10 mouse cellular contexts compared by ENCODE assay signal in genomic region chr2:152652901-152653620, GRCm38 (mm10). TPM values are rescaled to one million over a fixed set of nuclear protein-coding genes. Genes with fewer than 3 reads are reported as not detected.
DNase-seq lines count a peak whose midpoint lies in the region; ATAC-seq and TF ChIP-seq lines count a peak whose summit lies in the region.
"Had no signal": no experiment of that assay in that cellular context is flagged by ENCODE, and none has a peak within 500 bp of the region (broad histone marks: within the 10 kb centered on the region; RNA-seq: fewer than 3 reads in every experiment).

No protein-coding gene starts in this region.

- no peaks in the 10 kb centered on the region for H3K36me3 ChIP-seq in kidney, adult 2 months (ENCODE audit: control insufficient read depth, insufficient read depth, low read length)
- no peaks in the 10 kb centered on the region for H3K36me3 ChIP-seq in kidney, embryonic 16.5 days (ENCODE audit: insufficient read depth, low read length)

- no peak for ATAC-seq in kidney, embryonic 16.5 days (ENCODE audit: low FRiP score, low TSS enrichment)

- H3K9ac ChIP-seq in kidney, embryonic 16.5 days (replicated peaks; ENCODE audit: low read length), result no peak overlapping the region

- H3K9me3 ChIP-seq in kidney, embryonic 16.5 days (ENCODE audit: low read length), result no peaks in the 10 kb centered on the region

- H3K27ac ChIP-seq in kidney, adult 2 months (ENCODE audit: insufficient read depth, low read depth, low read length), result no peak overlapping the region
- no peak overlapping the region for H3K27ac ChIP-seq in kidney, embryonic 16.5 days (ENCODE audit: low read length)

- no peaks in the 10 kb centered on the region for H3K27me3 ChIP-seq in kidney, adult 2 months (replicated peaks; ENCODE audit: control insufficient read depth, insufficient read depth, low read length)
- H3K27me3 ChIP-seq in kidney, embryonic 16.5 days (ENCODE audit: insufficient read depth, low read length), result no peaks in the 10 kb centered on the region

- no peaks in the 10 kb centered on the region for H3K4me1 ChIP-seq in kidney, adult 2 months (ENCODE audit: control insufficient read depth, insufficient read depth, low read length)
- peaks cover 14% of the 10 kb centered on the region for H3K4me1 ChIP-seq in kidney, embryonic 16.5 days (ENCODE audit: insufficient read depth, low read length)

- H3K4me2 ChIP-seq in kidney, embryonic 16.5 days (replicated peaks; ENCODE audit: low read depth, low read length), result no peak overlapping the region

- TF ChIP-seq POLR2A in kidney, adult 2 months (IDR thresholded peaks at IDR 0.05; ENCODE audit: low read depth, low read length), result no peak

- H3K4me3 ChIP-seq in kidney, adult 2 months (ENCODE audit: insufficient read depth, low read depth, low read length), result no peak overlapping the region
- no peak overlapping the region for H3K4me3 ChIP-seq in kidney, embryonic 16.5 days (ENCODE audit: low read length)

- 45% methylated on average over 10 of the region's 10 CpGs for WGBS in kidney, adult 2 months
- 56% methylated on average over 10 of the region's 10 CpGs for WGBS in kidney, embryonic 16.5 days

- peak; percentile 72 for DNase-seq in kidney, adult 2 months
- DNase-seq in adrenal gland, adult 18-20 months (ENCODE audit: low spot score in 2 of 2), result peak; percentile 55 to 69
- peak; percentile 67 to 84 for DNase-seq in heart, adult 18-20 months
- peak; percentile 68 to 76 for DNase-seq in kidney, postnatal 4 days
- DNase-seq in natural killer cell, adult 2 months (ENCODE audit: low spot score in 2 of 2), result no peak
- DNase-seq in layer of hippocampus, adult 11-12 months (ENCODE audit: low spot score), result no peak
- DNase-seq in frontal cortex, adult 2 months (ENCODE audit: extremely low spot score in 1 of 2, low spot score in 1 of 2), result no peak

- TF ChIP-seq CTCF in kidney, adult 2 months (conservative IDR thresholded peaks at IDR 0.05; ENCODE audit: insufficient read depth, insufficient read length, low read depth, low read length), result no peak

RNA-seq across cellular contexts. Expression of gene H13, which starts 16.2 kb away (rescaled TPM):
- polyA plus RNA-seq in kidney, adult 2 months (2012; rRNA removed), result 129 and 161 TPM in 2 replicates
- polyA plus RNA-seq in kidney, embryonic 16.5 days (2015; fragmentation: Nextera tagmentation; extraction: Ambion mirVana), result 158 and 159 TPM in 2 replicates
- total RNA-seq in adrenal gland, adult 18-20 months (2021), result 100 to 1,000 TPM; 151 to 170 TPM
- total RNA-seq in heart, adult 18-20 months (2021), result 10 to 100 TPM; 32.7 to 39.6 TPM
- 82.4 and 82.7 TPM in 2 replicates for polyA plus RNA-seq in frontal cortex, adult 2 months (2012; rRNA removed)

RNA-seq across cellular contexts. Expression of gene Rem1, which starts 26.3 kb away (rescaled TPM):
- 10.5 and 13.5 TPM in 2 replicates for polyA plus RNA-seq in kidney, adult 2 months (2012; rRNA removed)
- polyA plus RNA-seq in kidney, embryonic 16.5 days (2015; fragmentation: Nextera tagmentation; extraction: Ambion mirVana), result 59.1 and 62.6 TPM in 2 replicates
- 10 to 100 TPM in 1 of 2 experiments, 1 to 10 TPM in 1; 8.9 to 13.5 TPM for total RNA-seq in adrenal gland, adult 18-20 months (2021)
- total RNA-seq in heart, adult 18-20 months (2021), result 1 to 10 TPM; 3.3 to 4.7 TPM
- 0.59 and 0.72 TPM in 2 replicates for polyA plus RNA-seq in frontal cortex, adult 2 months (2012; rRNA removed)
- total RNA-seq: hematopoietic stem cell, adult 5-6 weeks had no signal

RNA-seq across cellular contexts. Expression of gene Defb25, which starts 30.2 kb away (rescaled TPM):
- 1.0 TPM in 1 of 2 replicates, not detected in the other for polyA plus RNA-seq in kidney, adult 2 months (2012; rRNA removed)
- 24.4 and 31.8 TPM in 2 replicates for polyA plus RNA-seq in kidney, embryonic 16.5 days (2015; fragmentation: Nextera tagmentation; extraction: Ambion mirVana)
- total RNA-seq in adrenal gland, adult 18-20 months (2021), result 1 to 10 TPM; 1.5 to 2.4 TPM
- total RNA-seq in heart, adult 18-20 months (2021), result not detected
- polyA plus RNA-seq in frontal cortex, adult 2 months (2012; rRNA removed), result not detected in 2 replicates
- total RNA-seq: hematopoietic stem cell, adult 5-6 weeks; neutrophil, adult 5-6 weeks had no signal

RNA-seq across cellular contexts. Expression of gene Mcts2, which starts 33.8 kb away (rescaled TPM):
- polyA plus RNA-seq in kidney, adult 2 months (2012; rRNA removed), result 8.4 and 10.1 TPM in 2 replicates
- polyA plus RNA-seq in kidney, embryonic 16.5 days (2015; fragmentation: Nextera tagmentation; extraction: Ambion mirVana), result 27.6 and 28.0 TPM in 2 replicates
- total RNA-seq in adrenal gland, adult 18-20 months (2021), result 10 to 100 TPM; 23.5 to 25.8 TPM
- total RNA-seq in heart, adult 18-20 months (2021), result 10 to 100 TPM; 15.8 to 16.4 TPM
- polyA plus RNA-seq in frontal cortex, adult 2 months (2012; rRNA removed), result 18.9 and 19.0 TPM in 2 replicates

RNA-seq across cellular contexts. Expression of gene Defb36, which starts 48.9 kb away (rescaled TPM):
- 0.27 and 0.52 TPM in 2 replicates for polyA plus RNA-seq in kidney, adult 2 months (2012; rRNA removed)
- 0.51 and 0.86 TPM in 2 replicates for polyA plus RNA-seq in kidney, embryonic 16.5 days (2015; fragmentation: Nextera tagmentation; extraction: Ambion mirVana)
- total RNA-seq in adrenal gland, adult 18-20 months (2021), result not detected
- not detected for total RNA-seq in heart, adult 18-20 months (2021)
- polyA plus RNA-seq in frontal cortex, adult 2 months (2012; rRNA removed), result not detected in 2 replicates
- total RNA-seq: hematopoietic stem cell, adult 5-6 weeks; neutrophil, adult 5-6 weeks had no signal

Comparison
In these comparisons a context has a peak if more than half of its experiments do, and no peak if none do; other contexts are left out.
1. RNA of gene Defb25, which starts 30.2 kb away (polyA plus RNA-seq): 24.4 to 31.8 TPM in kidney, embryonic 16.5 days; 1.0 TPM in kidney, adult 2 months and not detected in frontal cortex, adult 2 months; every median in the first group is over 10 times any median in the second.
2. DNase-seq: peak in kidney, adult 2 months (single experiment), adrenal gland, adult 18-20 months (2 of 2), heart, adult 18-20 months (2 of 2) and kidney, postnatal 4 days (2 of 2); none in natural killer cell, adult 2 months (0 of 2), layer of hippocampus, adult 11-12 months (single experiment) and frontal cortex, adult 2 months (0 of 2).